Mouse (Mus musculus) ES-Bruce4 (cell line): ENCODE data around the gene Mtnr1b. TPM values are rescaled to one million over a fixed set of nuclear protein-coding genes. Genes with fewer than 3 reads are reported as not detected.
"Not testable (repeated sequence)": the region's sequence is repeated elsewhere in the genome, so short reads cannot be mapped to it uniquely, and the experiment has no call there.

ENCODE experiments used
- H3K27ac ChIP-seq: 2 replicates; pipeline ENCODE4 v1.5.1; 2012; ENCODE audit warnings: low read length, inconsistent platforms; ENCODE audit not compliant: insufficient read depth
- H3K27me3 ChIP-seq: 2 replicates; pipeline ENCODE4 v1.6.1; 2012; ENCODE audit warnings: mild to moderate bottlenecking, low read length, inconsistent platforms; ENCODE audit not compliant: control insufficient read depth, poor library complexity, insufficient read depth, severe bottlenecking
- H3K36me3 ChIP-seq: 2 replicates; pipeline ENCODE4 v1.6.1; 2012; ENCODE audit warnings: inconsistent platforms, mild to moderate bottlenecking, low read length, moderate library complexity; ENCODE audit not compliant: control insufficient read depth, poor library complexity, insufficient read depth, severe bottlenecking
- H3K4me1 ChIP-seq: one replicate; pipeline ENCODE4 v1.8.1; 2011; ENCODE audit warnings: low read length; ENCODE audit not compliant: control insufficient read depth, insufficient read depth
- H3K4me3 ChIP-seq: 2 replicates; pipeline ENCODE4 v1.5.1; 2011; ENCODE audit warnings: low read depth, mild to moderate bottlenecking, low read length
- H3K9ac ChIP-seq: 2 replicates; pipeline ENCODE4 v1.6.1; 2012; ENCODE audit warnings: low read depth, mild to moderate bottlenecking, inconsistent platforms; ENCODE audit not compliant: poor library complexity, severe bottlenecking
- H3K9me3 ChIP-seq: replicated peaks from 2 replicates; pipeline ENCODE4 v1.6.1; 2012; ENCODE audit warnings: mild to moderate bottlenecking, low read length, inconsistent platforms; ENCODE audit not compliant: control insufficient read depth, poor library complexity, insufficient read depth, severe bottlenecking
- CTCF ChIP-seq: IDR thresholded peaks from one replicate; pipeline ENCODE4 v1.8.1; 2011; ENCODE audit warnings: low read depth, low read length
- EP300 ChIP-seq: IDR thresholded peaks from 2 replicates; pipeline ENCODE4 v1.6.1; 2011; ENCODE audit warnings: low read depth, low read length; ENCODE audit not compliant: insufficient read depth
- POLR2A ChIP-seq: IDR thresholded peaks from one replicate; pipeline ENCODE4 v1.8.1; 2011; ENCODE audit warnings: low read length; ENCODE audit not compliant: insufficient read depth
- polyA plus RNA-seq: library from polyadenylated mRNA; stranded (reverse); fragments of >200 nt; gene quantifications from 2 replicates; pipeline ENCODE4 v1.2.4, GENCODE M21; 2011; ENCODE audit warnings: low read depth; ENCODE audit not compliant: missing spikeins, insufficient read depth, insufficient read length

Gene Mtnr1b
- polyA plus RNA-seq, 1 experiment, result not detected

- H3K4me1 ChIP-seq, result no peaks in the 10 kb centered on the region
- no peak overlapping the region for H3K9ac ChIP-seq
- no peaks in the 10 kb centered on the region; the same call in 1 of the 2 replicates for H3K27me3 ChIP-seq
- no peak for TF ChIP-seq EP300
- TF ChIP-seq POLR2A, result no peak
- TF ChIP-seq CTCF, result no peak
- no peaks in the 10 kb centered on the region for H3K9me3 ChIP-seq
- no peak overlapping the region for H3K27ac ChIP-seq
- no peak overlapping the region for H3K4me3 ChIP-seq
- H3K36me3 ChIP-seq, result no peaks in the 10 kb centered on the region
Observed at GRCm38 (mm10) chr9:15869456-15869855, 4.9 kb downstream of the Mtnr1b start.

- TF ChIP-seq EP300, result no peak
- Histone ChIP-seq H3K36me3 (no peaks in the 10 kb centered on the region), H3K4me3 (no peak overlapping the region), H3K27ac (no peak overlapping the region), H3K9me3 (no peaks in the 10 kb centered on the region), H3K4me1 (no peaks in the 10 kb centered on the region), H3K27me3 (no peaks in the 10 kb centered on the region), H3K9ac (no peak overlapping the region)
Observed at GRCm38 (mm10) chr9:15866280-15867072, 7.9 kb downstream of the Mtnr1b start.

GRCm38 (mm10) chr9:15861402-15861801 lies 13.0 kb downstream of the Mtnr1b start:
- no peak for TF ChIP-seq EP300
- no peak for TF ChIP-seq CTCF
- TF ChIP-seq POLR2A, result no peak
- no peaks in the 10 kb centered on the region for H3K27me3 ChIP-seq
- H3K4me1 ChIP-seq, result no peaks in the 10 kb centered on the region
- no peaks in the 10 kb centered on the region for H3K36me3 ChIP-seq
- H3K27ac ChIP-seq, result no peak overlapping the region
- no peak overlapping the region for H3K9ac ChIP-seq
- no peaks in the 10 kb centered on the region; the same call in 1 of the 2 replicates for H3K9me3 ChIP-seq
- no peak overlapping the region for H3K4me3 ChIP-seq

- H3K27ac ChIP-seq, result no peak overlapping the region
- no peak overlapping the region for H3K4me3 ChIP-seq
- H3K9me3 ChIP-seq, result peaks cover 7% of the 10 kb centered on the region; the same call in 1 of the 2 replicates
- H3K9ac ChIP-seq, result no peak overlapping the region
- TF ChIP-seq CTCF (no peak), POLR2A (no peak), EP300 (no peak)
- no peaks in the 10 kb centered on the region for H3K36me3 ChIP-seq
- H3K27me3 ChIP-seq, result no peaks in the 10 kb centered on the region
- no peaks in the 10 kb centered on the region for H3K4me1 ChIP-seq
Observed at GRCm38 (mm10) chr9:15850749-15851148, 23.6 kb downstream of the Mtnr1b start.

- peaks cover 7% of the 10 kb centered on the region; the same call in 1 of the 2 replicates for H3K9me3 ChIP-seq
- H3K27me3 ChIP-seq, result no peaks in the 10 kb centered on the region
- no peak overlapping the region for H3K27ac ChIP-seq
- H3K4me1 ChIP-seq, result no peaks in the 10 kb centered on the region
- H3K36me3 ChIP-seq, result no peaks in the 10 kb centered on the region
- no peak overlapping the region for H3K9ac ChIP-seq
- no peak overlapping the region for H3K4me3 ChIP-seq
- TF ChIP-seq CTCF (no peak), EP300 (no peak), POLR2A (no peak)
Observed at GRCm38 (mm10) chr9:15845390-15845789, 29.0 kb downstream of the Mtnr1b start.

- H3K27me3 ChIP-seq, H3K27ac ChIP-seq, H3K4me3 ChIP-seq, H3K36me3 ChIP-seq, H3K9me3 ChIP-seq, H3K4me1 ChIP-seq, H3K9ac ChIP-seq: not testable (repeated sequence)
Observed at GRCm38 (mm10) chr9:15844936-15845335, 29.4 kb downstream of the Mtnr1b start.
